Mouse (Mus musculus) neural tube, embryonic 10.5 days (tissue): ENCODE measurements at regions not wholly inside any gene's neighbourhood (a gene's known extent, or its start where the extent isn't known, plus 50 kb on each side); places are given as distances from the start of the nearest gene placed in this dataset.
A peak's percentile ranks its signal among the peaks of the same experiment; 100 is the strongest.

Experiments used
- DNase-seq: peaks from one replicate; pipeline ENCODE4 v3.0.0-alpha.2; 2017; ENCODE audit warnings: low spot score; ENCODE audit errors: extremely low spot score

DNA sequence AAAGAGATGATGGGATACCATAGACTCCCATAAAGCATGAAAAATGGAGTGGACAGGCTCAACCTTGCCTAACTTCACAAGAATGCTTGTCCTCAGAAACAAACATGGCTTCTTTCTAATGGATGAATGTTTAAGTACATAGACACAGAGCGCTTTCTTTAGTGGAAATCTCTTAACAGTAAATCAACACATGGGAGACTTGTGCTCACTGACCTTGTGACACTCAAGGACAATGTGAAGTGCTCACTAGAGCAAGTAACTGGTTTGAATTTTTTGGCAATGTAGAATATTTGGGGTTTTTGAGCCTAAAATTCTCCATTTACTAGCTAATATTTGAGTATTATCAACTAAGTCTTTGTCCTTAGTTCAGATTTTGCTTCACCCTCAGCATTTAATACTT is 88.0 kb downstream of the Tent5c start:
- DNase-seq: no peak

DNA sequence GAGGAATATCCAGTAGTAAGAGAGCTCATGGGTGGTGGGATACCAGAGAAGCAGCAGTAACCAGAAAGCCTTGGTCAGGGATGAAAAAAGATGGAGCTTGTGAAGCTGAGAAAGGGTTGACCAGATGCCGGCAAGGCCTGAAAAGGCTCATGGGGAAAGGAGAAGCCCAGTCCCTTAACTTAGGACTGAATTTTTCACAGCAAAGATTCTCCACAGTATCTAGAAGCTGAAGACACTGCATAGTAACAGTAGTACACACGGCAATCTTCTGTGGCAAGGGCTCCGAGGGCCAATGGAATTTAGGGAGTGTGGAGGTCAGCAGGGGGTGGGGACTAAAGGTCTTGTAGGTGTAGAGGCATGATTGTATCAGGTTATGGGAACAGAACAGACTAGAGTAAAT is 91.6 kb downstream of the Tent5c start:
- DNase-seq: no peak

DNA sequence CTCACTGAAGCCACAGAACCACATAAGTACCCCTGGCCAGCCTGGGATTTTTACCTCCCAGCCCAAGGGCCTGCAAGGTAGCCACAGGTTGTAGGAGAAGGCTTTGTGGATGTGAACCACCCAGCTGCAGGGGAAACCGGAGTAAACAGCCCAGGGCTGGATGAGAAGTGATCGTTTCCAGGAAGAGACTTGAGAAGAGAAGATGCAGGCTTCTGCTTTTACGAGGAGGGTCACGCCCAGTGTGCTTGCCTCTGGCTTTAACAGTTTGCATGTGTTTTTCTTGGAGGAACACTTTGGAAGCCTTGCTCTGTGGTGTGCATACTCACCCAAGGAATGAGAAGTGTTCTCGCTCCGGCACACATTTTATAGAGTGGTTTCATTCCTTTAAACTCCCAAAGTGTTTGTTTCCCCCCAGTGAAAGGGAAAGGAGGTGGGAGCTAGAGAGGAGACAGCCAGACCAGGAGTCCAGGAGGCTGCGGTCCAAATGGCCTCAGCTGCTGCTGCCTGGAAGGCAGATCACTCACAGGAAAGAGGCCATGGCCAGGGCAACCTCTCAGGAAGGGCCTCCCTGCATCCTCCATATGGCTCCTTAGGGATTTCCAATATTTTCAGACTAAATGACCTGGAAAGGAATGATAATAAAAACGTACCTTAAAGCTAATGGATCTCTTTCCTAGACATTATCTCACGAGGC is 94.1 kb downstream of the Tent5c start:
- DNase-seq: peak; percentile 22

DNA sequence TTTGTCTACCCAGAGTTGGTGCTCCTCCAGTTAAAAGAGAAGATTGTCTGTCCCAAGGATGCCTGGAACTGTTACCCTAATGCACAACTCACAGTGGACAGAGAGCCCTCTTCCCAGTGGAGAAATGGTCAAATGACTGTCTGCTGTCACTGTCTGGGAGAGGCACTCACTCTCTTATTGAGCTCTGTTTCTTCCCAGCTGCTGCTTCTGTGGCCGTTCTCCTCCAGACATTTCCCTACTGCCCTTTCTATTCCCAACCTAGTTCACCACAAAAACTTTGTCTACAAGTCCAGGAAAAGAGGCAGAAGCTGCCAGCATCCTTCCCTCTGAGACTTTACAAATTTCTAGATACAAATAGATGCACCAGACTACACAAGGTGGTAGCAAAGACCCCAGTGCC is 95.2 kb downstream of the Tent5c start:
- DNase-seq: no peak

DNA sequence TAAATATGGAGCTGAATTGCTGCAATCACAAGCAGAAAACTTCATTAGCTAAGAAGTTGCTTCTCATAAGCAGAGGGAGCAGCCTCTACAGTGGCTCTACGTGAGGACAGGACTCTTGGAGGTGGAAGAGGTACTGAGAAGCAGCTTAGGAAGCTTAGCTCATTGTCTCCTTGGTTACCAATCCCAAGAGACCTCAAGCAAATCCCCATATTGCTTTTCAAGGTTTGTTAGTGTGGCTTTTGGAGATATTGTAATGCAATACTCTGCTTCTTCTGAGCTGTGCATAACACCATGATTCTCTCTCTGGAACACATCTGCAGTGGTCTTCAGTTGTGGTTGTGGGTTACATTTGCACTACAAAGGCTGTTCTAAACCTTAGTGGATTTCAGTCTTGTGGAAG is 106.9 kb downstream of the Tent5c start:
- DNase-seq: no peak

DNA sequence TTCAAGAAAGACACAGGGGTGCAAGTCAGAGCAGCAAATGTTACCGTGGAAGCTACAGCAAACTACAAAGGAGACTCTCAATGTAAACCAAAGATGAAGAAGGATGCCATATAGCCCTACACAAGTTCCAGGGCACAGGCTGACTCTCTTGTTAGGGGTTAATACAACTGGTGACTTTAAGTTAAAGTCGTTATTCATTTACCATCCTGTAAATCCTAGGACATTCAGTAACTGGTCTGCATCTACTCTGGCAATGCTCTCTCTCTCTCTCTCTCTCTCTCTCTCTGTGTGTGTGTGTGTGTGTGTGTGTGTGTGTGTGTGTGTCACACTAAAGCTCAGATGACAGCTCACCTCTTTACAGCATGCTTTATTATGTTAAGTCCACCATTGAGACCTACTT is 107.8 kb downstream of the Tent5c start:
- DNase-seq: no peak

DNA sequence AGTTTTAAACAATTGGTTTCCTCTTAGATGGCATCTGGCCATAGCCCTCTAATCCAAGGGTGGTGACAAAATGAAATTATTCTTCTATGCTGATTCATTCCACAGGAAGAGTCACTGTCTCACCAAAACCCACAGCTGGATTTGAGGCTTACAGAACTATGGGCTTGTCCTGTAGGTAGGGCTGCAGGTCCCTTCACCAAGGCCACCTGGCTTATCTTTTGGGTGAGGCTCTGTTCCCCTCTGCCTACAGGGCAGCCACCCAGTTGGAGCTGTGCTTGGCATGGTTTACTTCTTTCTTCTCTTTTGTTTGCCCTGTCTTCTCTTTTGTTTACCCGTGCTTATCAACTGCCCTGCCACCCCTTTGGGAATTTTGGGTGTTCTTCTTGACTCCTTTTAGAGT is 113.0 kb downstream of the Tent5c start:
- no peak for DNase-seq

DNA sequence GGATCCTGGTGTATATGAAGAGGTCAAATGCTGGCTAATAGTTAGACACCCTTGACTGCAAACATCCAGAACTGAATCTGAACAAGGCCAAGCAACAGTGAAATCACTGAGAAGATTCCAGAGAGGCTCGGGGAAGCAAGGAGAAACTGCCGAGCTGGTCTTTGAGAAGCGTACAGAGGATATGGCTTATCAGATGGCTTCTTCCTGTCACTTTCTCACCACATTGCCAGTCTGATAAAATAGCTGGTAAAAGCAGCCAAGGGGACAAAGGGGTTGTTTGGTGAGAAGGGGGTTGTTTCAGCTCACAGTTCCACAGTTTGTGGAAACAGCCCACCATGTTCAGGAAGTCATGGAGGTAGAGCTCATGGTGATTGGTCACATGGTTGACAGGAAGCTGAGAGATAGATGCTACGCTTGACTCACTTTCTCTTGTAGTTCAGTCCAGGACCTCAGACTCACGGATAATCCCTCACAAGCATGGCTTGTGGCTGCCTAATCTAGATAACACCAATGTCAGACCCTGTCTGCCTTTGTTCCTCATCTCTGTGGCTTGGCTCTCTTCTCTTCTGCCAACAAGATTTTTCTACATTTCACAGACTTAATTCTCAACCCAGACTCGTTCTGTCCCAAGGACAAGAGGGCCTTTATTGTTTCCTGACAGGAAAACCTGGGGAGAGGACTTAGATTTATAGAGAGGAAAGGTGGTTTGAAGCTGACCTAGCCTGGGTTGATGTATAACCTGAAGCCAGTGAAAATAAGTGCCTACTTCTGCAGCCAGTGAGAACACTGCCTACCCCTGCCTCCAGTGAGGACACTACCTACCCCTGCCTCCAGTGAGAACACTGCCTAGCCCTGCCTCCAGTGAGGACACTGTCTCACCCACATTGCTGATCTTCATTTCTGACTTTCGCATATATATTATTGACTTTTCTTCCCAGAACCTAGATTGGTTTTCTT is 122.0 kb downstream of the Tent5c start:
- no peak for DNase-seq

DNA sequence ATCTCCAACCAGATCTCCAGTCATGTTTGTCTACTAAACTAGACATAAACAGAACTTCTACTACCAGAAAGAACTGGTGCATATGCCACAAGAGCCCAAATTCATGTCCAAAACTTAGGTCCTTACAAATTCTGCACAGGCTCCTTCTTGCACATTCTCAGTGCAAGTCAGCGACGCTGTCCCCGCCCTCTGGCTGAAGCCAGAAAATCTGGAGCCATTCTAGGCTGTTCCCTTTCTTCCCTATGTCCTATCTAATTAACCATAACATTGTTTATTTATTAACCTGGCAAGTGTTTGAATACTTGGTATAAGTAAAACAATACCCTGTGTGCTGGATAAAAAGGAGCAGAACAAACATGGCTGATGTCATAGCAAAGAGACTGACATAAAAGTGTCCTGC is 122.7 kb downstream of the Tent5c start:
- DNase-seq: no peak

DNA sequence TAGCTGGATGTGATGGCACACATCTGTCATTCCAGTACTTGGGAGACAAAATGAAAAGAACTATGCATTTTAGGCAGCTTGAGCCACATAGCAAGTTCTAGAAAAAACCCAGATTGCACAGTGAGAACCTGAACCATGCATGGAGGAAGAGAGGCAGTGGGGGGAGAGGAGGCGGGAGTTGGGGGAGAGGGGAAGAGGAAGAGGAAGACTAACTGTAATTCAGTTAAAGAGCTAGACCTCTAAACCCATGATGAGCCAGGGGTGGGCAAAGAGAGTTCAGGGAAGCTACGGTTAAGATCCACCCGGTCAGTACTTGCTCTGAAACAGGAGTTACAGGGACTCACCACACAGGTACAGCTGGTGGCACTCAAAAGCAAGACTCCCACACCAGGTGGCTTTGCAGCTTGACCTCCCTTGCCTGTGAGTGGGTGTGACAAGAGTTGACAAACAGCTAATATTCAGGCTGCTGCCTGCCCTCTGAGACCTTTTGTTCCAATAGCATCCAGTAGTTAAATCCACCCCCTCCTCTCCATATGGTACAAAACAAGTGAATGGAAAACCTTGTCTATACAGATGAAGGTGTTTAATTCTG is 123.7 kb downstream of the Tent5c start:
- no peak for DNase-seq

DNA sequence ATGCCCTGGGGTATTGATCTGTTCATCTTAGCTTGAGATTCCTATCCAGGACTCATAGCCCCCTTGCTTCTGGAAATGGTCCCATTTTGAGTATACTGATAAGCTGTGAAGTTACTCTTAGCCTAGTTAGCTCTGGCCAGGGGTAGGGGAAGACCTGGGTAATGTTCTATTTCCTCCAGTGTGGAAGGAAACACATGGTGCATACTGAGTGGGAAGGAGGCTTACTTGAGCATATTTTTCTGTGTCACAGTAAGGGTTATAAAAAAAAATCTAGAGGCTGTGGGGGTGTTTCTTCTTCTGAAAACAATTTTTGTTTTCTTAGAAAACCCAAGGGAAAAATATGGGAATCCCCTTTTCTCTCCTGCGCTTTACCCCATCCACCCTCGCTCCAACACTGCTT is 124.4 kb downstream of the Tent5c start:
- DNase-seq: no peak

DNA sequence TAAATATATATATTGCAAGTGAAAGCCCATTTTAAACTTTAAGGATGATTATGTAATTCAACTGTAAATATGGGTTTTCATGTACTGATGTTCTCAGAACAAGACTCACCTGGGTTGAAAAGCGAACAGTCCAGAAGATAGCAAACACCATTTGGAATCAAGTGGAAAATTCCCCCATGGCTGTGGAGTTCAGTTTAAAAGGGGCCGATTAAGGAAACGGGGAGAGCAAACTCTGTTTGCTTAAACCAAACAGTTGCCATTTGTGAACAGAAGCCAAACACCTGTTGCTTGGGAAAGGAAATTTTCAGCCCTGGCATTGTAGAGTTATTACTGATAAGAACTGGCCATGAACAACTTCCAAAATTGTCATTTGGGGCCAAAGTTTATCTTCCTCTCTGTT is 126.1 kb downstream of the Tent5c start:
- no peak for DNase-seq

DNA sequence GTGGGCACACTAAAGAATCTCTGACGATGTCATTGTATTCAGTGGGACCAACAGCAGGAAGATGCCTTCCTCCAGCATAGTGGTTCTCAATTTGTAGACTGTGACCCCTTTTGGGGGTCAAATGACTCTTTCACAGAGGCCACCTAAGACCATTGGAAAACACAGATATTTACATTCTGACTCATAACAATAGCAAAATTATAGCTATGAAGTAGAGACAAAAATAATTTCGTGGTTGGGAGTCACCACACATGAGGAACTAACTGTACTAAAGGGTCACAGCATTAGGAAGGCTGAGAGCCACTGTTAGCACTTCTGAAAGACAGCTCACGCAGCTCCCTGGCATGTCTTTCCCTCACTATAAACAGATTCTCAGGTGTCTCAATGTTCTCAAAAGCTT is 129.1 kb downstream of the Tent5c start:
- no peak for DNase-seq

DNA sequence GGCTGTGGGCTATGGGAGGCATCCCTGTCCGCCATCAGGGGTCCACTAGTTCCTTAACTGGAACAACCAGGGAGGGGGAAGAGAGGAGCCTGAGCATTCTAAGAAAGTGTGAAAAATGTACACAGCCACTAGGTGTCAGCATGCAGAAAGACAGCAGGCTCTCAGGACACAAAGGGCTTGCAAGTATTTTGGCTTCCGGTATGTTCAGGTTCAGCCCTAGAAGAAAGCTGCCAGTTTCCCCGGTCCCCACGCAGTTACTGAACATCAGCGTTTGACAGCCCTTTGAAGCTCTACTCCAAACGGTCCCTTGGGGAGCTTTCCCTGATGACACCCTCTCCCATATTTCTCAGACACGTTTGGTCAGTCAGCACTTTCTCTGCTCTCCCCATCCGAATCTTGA is 130.1 kb downstream of the Tent5c start:
- DNase-seq: peak; percentile 55

DNA sequence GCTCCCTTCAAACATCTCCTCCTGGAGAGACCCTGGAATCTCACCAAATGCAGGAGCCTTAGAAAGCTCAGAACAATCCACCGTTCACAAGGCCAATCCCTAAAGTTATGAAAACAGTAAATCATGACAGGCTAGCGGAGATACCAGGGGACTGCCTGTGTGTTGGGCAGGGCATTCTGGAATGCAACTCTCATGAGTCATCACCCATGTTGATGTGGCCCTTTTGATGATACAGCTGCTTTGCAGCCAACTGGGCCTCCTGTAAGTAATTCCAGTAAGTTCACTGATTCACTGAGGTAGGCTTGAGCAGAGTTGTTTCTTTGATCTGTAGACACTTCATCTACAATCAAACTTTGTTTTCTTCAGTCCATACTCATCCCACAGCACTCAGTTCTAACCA is 155.6 kb downstream of the Tent5c start:
- no peak for DNase-seq

DNA sequence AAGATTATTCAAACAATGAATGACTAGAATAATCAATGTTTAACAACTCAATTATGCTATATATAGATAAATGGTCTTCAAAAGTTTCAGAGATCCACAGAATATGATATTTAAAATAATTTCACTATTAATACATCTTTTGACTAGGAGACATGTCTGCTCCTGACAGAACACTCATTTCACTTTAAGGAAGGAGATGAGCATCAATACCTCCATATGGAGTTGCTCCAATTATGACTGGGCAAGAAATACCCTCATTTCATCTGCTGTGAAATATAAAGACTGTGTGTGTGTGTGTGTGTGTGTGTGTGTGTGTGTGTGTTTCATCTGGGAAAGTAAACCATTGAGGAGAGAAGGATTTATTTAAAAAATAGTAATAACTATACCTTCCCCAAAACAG is 156.2 kb upstream of the Wdr3 start:
- DNase-seq: no peak

DNA sequence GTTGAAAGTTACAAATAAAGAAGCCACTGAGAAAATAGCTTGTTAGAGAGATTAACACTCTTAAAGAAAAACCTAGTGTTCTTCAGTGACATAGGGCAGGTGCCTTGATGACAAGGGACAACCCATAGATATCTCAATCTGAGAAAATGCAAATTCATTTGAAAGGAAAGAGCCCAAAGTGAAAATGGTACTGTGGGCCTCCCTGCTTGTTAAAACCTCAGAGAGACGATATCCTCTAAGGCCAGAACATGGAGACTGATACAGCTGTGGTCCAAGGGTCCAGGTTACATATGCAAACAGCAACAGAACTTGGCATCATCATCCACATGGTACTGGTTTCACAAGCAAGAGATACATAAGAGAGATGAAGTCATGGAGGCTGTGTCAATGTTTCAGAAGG is 125.6 kb upstream of the Wdr3 start:
- DNase-seq: no peak

DNA sequence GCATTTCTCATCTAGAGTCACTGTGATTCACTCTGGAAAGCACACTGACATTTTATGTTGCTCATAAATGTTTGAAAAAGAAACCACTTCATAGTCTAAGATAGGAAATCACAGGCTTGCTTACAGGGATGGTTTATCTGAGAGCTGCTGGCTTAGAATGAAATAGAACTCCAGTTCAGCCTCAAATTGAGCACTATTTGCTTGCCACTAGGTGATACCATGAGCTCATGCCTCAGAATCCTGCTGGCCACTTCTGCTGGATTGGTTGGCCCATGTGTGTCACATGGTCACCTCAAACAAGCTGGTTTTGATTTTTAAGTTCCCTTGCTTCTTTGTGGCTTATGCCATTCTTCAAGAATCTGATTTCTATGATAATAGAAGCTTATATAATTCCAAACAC is 104.8 kb upstream of the Wdr3 start:
- DNase-seq: no peak

DNA sequence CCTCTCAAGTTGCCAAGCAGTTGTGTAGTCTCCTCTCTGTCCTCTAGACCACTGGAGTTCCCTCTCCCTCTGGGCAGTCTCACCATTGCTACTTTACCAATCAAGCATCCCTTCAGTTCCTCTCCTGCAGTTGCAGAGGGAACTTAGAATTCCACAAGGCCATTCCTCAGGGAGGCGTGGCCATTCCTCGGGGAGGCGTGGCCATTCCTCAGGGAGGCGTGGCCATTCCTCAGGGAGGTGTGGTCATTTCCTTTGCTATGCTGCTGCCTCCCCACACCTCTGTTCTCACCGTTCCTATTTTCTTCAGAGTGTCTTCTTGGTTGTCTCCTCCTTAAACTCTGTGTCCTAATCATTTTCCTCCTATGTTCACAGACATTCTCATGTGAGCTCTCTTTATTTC is 102.8 kb upstream of the Wdr3 start:
- DNase-seq: no peak
